Mouse (Mus musculus) heart, embryonic 12.5 days (tissue): ENCODE data around the gene Vmn1r193. TPM values are rescaled to one million over a fixed set of nuclear protein-coding genes. Genes with fewer than 3 reads are reported as not detected.

Experiments used
- microRNA-seq: library from miRNA; unstranded; fragments of <30 nt; microRNA quantifications from one replicate; pipeline ENCODE4, GENCODE M21; 2017
- polyA plus RNA-seq: library from polyadenylated mRNA; unstranded; fragments of >200 nt; fragmentation: Nextera tagmentation; extraction: Ambion mirVana; gene quantifications from 2 replicates; pipeline ENCODE4 v1.2.1, GENCODE M21; 2016

The Vmn1r193 gene
- polyA plus RNA-seq, 1 experiment from 2014 or later, result not detected

Small RNA genes lying within 50 kb of the gene (microRNA-seq; reads per million reads assigned to microRNA genes)
- gene Gm23282, result not detected
- not detected for gene Gm25084

Other genes with a start within 250 kb of the Vmn1r193 start
- gene Pom121l2, start 242.0 kb downstream of the Vmn1r193 start, polyA plus RNA-seq, result 0.13 and 0.14 TPM in 2 replicates
- 0.17 and 0.28 TPM in 2 replicates for gene Prss16, start 213.4 kb downstream of the Vmn1r193 start, polyA plus RNA-seq
- 3.7 and 5.0 TPM in 2 replicates for gene Hist1h2ah, start 187.6 kb downstream of the Vmn1r193 start, polyA plus RNA-seq
- 2.3 and 3.6 TPM in 2 replicates for gene Hist1h2bk, start 187.3 kb downstream of the Vmn1r193 start, polyA plus RNA-seq
- gene Hist1h4i, start 181.8 kb downstream of the Vmn1r193 start, polyA plus RNA-seq, result 10.4 and 12.2 TPM in 2 replicates
- gene Hist1h2ag, start 180.2 kb downstream of the Vmn1r193 start, polyA plus RNA-seq, result 11.6 and 14.5 TPM in 2 replicates
- gene Hist1h2bj, start 179.9 kb downstream of the Vmn1r193 start, polyA plus RNA-seq, result 3.4 and 6.2 TPM in 2 replicates
- gene Vmn1r188, start 138.7 kb downstream of the Vmn1r193 start, polyA plus RNA-seq, result not detected in 2 replicates
- not detected in 2 replicates for gene Vmn1r189, start 117.3 kb downstream of the Vmn1r193 start, polyA plus RNA-seq
- gene Vmn1r191, start 39.2 kb downstream of the Vmn1r193 start, polyA plus RNA-seq, result not detected in 2 replicates
- gene Vmn1r192, start 32.0 kb downstream of the Vmn1r193 start, polyA plus RNA-seq, result not detected in 2 replicates
- not detected in 2 replicates for gene Vmn1r194, start 21.1 kb upstream of the Vmn1r193 start, polyA plus RNA-seq
- not detected in 2 replicates for gene Vmn1r195, start 47.4 kb upstream of the Vmn1r193 start, polyA plus RNA-seq
- not detected in 2 replicates for gene Vmn1r196, start 66.8 kb upstream of the Vmn1r193 start, polyA plus RNA-seq
- gene Vmn1r197, start 101.4 kb upstream of the Vmn1r193 start, polyA plus RNA-seq, result not detected in 2 replicates
- gene Vmn1r198, start 127.2 kb upstream of the Vmn1r193 start, polyA plus RNA-seq, result not detected in 2 replicates
- gene Vmn1r199, start 156.7 kb upstream of the Vmn1r193 start, polyA plus RNA-seq, result not detected in 2 replicates
- gene Vmn1r200, start 167.2 kb upstream of the Vmn1r193 start, polyA plus RNA-seq, result not detected in 2 replicates
- not detected in 2 replicates for gene Vmn1r201, start 248.8 kb upstream of the Vmn1r193 start, polyA plus RNA-seq